Mouse (Mus musculus) ES-Bruce4 (cell line): ENCODE data around the gene G3bp1. TPM values are rescaled to one million over a fixed set of nuclear protein-coding genes. Genes with fewer than 3 reads are reported as not detected.

Experiments
- H3K27ac ChIP-seq: 2 replicates; pipeline ENCODE4 v1.5.1; 2012; ENCODE audit warnings: low read length, inconsistent platforms; ENCODE audit not compliant: insufficient read depth
- H3K27me3 ChIP-seq: 2 replicates; pipeline ENCODE4 v1.6.1; 2012; ENCODE audit warnings: mild to moderate bottlenecking, low read length, inconsistent platforms; ENCODE audit not compliant: control insufficient read depth, poor library complexity, insufficient read depth, severe bottlenecking
- H3K36me3 ChIP-seq: 2 replicates; pipeline ENCODE4 v1.6.1; 2012; ENCODE audit warnings: inconsistent platforms, mild to moderate bottlenecking, low read length, moderate library complexity; ENCODE audit not compliant: control insufficient read depth, poor library complexity, insufficient read depth, severe bottlenecking
- H3K4me1 ChIP-seq: one replicate; pipeline ENCODE4 v1.8.1; 2011; ENCODE audit warnings: low read length; ENCODE audit not compliant: control insufficient read depth, insufficient read depth
- H3K4me3 ChIP-seq: 2 replicates; pipeline ENCODE4 v1.5.1; 2011; ENCODE audit warnings: low read depth, mild to moderate bottlenecking, low read length
- H3K9ac ChIP-seq: 2 replicates; pipeline ENCODE4 v1.6.1; 2012; ENCODE audit warnings: low read depth, mild to moderate bottlenecking, inconsistent platforms; ENCODE audit not compliant: poor library complexity, severe bottlenecking
- H3K9me3 ChIP-seq: replicated peaks from 2 replicates; pipeline ENCODE4 v1.6.1; 2012; ENCODE audit warnings: mild to moderate bottlenecking, low read length, inconsistent platforms; ENCODE audit not compliant: control insufficient read depth, poor library complexity, insufficient read depth, severe bottlenecking
- CTCF ChIP-seq: IDR thresholded peaks from one replicate; pipeline ENCODE4 v1.8.1; 2011; ENCODE audit warnings: low read depth, low read length
- EP300 ChIP-seq: IDR thresholded peaks from 2 replicates; pipeline ENCODE4 v1.6.1; 2011; ENCODE audit warnings: low read depth, low read length; ENCODE audit not compliant: insufficient read depth
- POLR2A ChIP-seq: IDR thresholded peaks from one replicate; pipeline ENCODE4 v1.8.1; 2011; ENCODE audit warnings: low read length; ENCODE audit not compliant: insufficient read depth
- polyA plus RNA-seq: library from polyadenylated mRNA; stranded (reverse); fragments of >200 nt; gene quantifications from 2 replicates; pipeline ENCODE4 v1.2.4, GENCODE M21; 2011; ENCODE audit warnings: low read depth; ENCODE audit not compliant: missing spikeins, insufficient read depth, insufficient read length

The G3bp1 gene
- polyA plus RNA-seq, 1 experiment: 147 TPM

DNA sequence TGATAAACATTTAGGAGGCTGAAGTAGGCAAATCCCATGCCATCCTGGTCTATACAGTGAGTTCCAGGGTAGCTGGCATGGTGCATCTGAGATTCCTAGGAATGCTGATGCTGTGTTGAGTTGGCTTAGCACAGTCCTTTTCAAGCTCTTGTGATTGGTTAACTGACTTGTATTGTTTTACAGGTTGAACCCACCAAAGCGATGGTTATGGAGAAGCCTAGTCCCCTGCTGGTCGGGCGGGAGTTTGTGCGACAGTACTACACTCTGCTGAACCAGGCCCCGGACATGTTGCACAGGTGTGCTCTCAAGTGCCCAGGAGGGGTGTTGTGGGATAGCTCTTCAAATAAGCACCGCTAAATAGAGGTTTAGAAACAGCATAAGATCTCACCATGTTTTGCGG is 16.0 kb downstream of the G3bp1 start:
- H3K9ac ChIP-seq: no peak overlapping the region
- H3K27ac ChIP-seq: no peak overlapping the region
- H3K36me3 ChIP-seq: peaks cover 90% of the 10 kb centered on the region
- no peak for TF ChIP-seq POLR2A
- TF ChIP-seq EP300: no peak
- no peak for TF ChIP-seq CTCF
- no peak overlapping the region for H3K4me3 ChIP-seq
- no peaks in the 10 kb centered on the region for H3K27me3 ChIP-seq
- no peaks in the 10 kb centered on the region for H3K4me1 ChIP-seq
- no peaks in the 10 kb centered on the region for H3K9me3 ChIP-seq

DNA sequence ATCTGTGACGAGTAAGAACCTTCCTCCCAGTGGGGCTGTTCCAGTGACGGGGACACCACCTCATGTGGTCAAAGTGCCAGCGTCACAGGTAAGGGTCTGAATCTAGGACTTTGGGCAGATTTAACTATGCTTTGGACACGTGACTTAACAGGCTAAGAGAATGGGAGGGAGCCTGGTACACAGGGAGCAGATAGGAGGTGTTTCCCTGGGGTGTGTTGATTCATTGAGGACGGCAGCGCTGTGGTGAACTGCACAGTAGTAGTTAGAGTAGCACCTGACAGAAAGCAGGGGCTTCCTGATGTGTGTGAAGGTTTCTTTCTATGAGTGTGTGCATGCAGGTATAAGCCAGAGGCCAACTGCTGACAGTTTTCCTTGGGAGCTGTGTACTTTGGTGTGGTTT is 26.7 kb downstream of the G3bp1 start:
- peaks cover 95% of the 10 kb centered on the region for H3K36me3 ChIP-seq
- H3K27me3 ChIP-seq: no peaks in the 10 kb centered on the region
- TF ChIP-seq CTCF (no peak), EP300 (no peak), POLR2A (no peak)
- H3K9me3 ChIP-seq: no peaks in the 10 kb centered on the region
- H3K4me3 ChIP-seq: no peak overlapping the region
- H3K27ac ChIP-seq: peak overlapping the region; percentile 80
- no peaks in the 10 kb centered on the region for H3K4me1 ChIP-seq
- H3K9ac ChIP-seq: no peak overlapping the region

DNA sequence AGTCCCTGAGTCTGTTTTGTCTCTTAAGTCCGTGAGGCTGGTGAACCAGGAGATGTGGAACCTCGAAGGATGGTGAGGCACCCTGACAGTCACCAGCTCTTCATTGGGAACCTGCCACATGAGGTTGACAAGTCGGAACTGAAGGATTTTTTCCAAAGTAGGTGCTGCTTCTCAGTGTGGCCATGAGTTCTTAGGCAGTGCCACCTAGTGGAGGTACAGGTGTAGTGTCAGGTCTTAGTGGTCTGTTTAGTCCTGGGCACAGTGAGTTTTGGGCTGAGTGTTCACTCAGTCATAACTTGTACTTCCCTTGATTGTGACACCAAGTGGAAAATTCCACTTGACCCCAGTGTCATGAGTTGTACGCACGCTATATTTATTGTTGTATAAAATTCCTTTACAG is 28.4 kb downstream of the G3bp1 start:
- TF ChIP-seq EP300 (no peak), CTCF (peak; percentile 53)
- peaks cover 78% of the 10 kb centered on the region for H3K36me3 ChIP-seq
- H3K9ac ChIP-seq: no peak overlapping the region
- no peak overlapping the region for H3K4me3 ChIP-seq
- no peaks in the 10 kb centered on the region for H3K4me1 ChIP-seq
- H3K9me3 ChIP-seq: no peaks in the 10 kb centered on the region
- H3K27me3 ChIP-seq: no peaks in the 10 kb centered on the region
- H3K27ac ChIP-seq: no peak overlapping the region

DNA sequence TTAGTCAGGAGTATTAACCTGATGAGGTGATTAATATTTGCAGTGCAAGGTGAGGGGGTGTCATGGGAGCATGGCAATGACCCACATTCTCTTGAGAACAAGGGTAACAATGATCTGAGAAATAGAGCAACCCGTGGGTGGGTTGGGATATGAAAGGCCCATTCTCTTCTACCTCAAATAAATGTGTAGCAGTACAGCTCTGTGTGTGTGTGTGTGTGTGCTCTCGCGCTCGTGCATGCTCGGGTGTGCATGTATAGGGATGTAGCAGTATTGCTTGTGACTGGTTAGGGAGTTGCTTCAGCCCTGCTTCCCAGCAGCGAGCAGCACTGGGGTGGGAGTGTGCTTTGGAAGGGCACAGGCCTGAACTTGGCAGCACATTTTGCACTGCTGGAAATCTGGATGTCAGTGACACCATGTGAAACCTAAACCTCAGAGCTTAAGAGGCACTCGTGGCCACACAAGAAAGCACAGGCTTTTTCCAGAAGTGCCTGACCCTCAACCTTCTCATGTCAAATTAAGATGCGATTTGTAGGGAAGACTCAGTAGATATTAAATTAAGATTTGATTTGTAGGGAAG is 32.6 kb downstream of the G3bp1 start:
- Histone ChIP-seq H3K27me3 (no peaks in the 10 kb centered on the region), H3K27ac (no peak overlapping the region), H3K9me3 (no peaks in the 10 kb centered on the region), H3K4me3 (no peak overlapping the region), H3K9ac (no peak overlapping the region), H3K4me1 (no peaks in the 10 kb centered on the region), H3K36me3 (peaks cover 37% of the 10 kb centered on the region)
- TF ChIP-seq POLR2A (no peak), EP300 (no peak), CTCF (no peak)

DNA sequence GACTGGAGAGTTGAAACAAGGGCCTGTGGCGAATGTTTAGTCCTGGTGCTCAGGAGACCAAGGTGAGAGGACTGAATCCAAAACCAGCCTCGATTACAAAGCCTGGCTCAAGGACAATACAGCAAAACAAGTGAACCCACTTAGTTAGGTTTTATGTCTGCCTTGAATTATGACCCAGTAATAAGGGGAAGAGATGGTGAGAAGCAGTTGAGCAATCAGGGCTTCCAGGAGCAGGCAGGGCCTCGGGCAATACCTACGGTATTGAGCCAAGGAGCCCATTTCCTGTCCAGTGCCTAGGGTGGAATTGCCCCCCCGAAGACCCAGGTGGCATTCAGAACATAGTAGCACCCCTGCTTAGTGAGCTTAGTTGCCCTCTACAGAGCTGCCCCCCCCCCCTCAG is 33.4 kb downstream of the G3bp1 start:
- no peaks in the 10 kb centered on the region for H3K9me3 ChIP-seq
- no peaks in the 10 kb centered on the region for H3K27me3 ChIP-seq
- no peak overlapping the region for H3K9ac ChIP-seq
- no peak overlapping the region for H3K4me3 ChIP-seq
- H3K27ac ChIP-seq: no peak overlapping the region
- H3K36me3 ChIP-seq: peaks cover 29% of the 10 kb centered on the region
- TF ChIP-seq POLR2A (no peak), EP300 (no peak), CTCF (no peak)
- no peaks in the 10 kb centered on the region for H3K4me1 ChIP-seq

DNA sequence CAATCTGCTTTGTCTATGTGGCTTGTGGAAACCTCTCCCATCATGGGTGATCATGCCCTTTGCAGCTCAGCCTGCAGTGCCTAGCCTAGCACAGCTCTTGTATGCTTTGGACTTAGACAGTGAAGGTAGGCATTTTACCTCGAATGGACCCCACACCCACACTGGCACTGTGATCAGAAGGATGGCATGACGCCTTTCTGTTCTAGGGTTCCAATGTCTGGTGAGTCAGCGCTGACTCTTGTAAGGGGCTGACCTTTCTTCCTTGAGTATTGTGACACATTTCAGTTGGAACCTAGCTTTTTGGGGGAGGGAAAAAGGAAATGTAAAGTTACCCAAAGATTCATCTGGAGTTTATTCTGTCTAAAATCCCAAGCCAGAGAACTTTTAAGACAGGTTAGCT is 36.0 kb downstream of the G3bp1 start:
- Histone ChIP-seq H3K9ac (no peak overlapping the region), H3K27ac (no peak overlapping the region), H3K9me3 (no peaks in the 10 kb centered on the region), H3K4me3 (no peak overlapping the region), H3K36me3 (peaks cover 6% of the 10 kb centered on the region), H3K27me3 (no peaks in the 10 kb centered on the region), H3K4me1 (no peaks in the 10 kb centered on the region)
- no peak for TF ChIP-seq EP300
- TF ChIP-seq CTCF: no peak

DNA sequence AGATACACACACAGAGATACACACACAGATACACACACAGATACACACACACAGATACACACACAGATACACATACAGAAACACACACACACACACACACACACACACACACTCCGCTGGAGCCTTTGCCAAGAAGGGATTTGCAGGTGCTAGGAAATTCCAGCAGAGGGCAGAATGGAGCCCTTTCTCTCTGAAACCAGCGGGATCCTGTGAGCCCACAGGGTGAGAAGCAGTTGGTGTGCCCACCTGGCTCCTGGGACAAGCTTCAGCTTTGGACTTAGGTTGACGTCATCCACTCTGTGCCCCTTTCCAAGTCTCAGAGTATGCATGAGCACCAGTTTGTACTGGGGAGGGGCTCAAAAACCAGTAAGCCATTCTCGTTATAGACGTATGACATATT is 41.9 kb downstream of the G3bp1 start:
- TF ChIP-seq CTCF (peak; percentile 47), POLR2A (no peak), EP300 (no peak)
- no peak overlapping the region for H3K4me3 ChIP-seq
- H3K27ac ChIP-seq: no peak overlapping the region
- H3K4me1 ChIP-seq: no peaks in the 10 kb centered on the region
- no peaks in the 10 kb centered on the region for H3K9me3 ChIP-seq
- no peak overlapping the region for H3K9ac ChIP-seq
- no peaks in the 10 kb centered on the region for H3K36me3 ChIP-seq
- H3K27me3 ChIP-seq: no peaks in the 10 kb centered on the region
